Mouse (Mus musculus): ENCODE results near the gene Tra2b. TPM values are rescaled to one million over a fixed set of nuclear protein-coding genes. Genes with fewer than 3 reads are reported as not detected.

Gene Tra2b
- polyA plus RNA-seq, 1 experiment from 2014 or later = 220 TPM

Other genes with a start within 250 kb of the Tra2b start
- 15.5 and 30.4 TPM in 2 replicates for gene Igf2bp2, start 102.7 kb downstream of the Tra2b start, polyA plus RNA-seq (2015; fragmentation: Nextera tagmentation; extraction: Ambion mirVana)
- gene Etv5, start 173.7 kb upstream of the Tra2b start, polyA plus RNA-seq (2015; fragmentation: Nextera tagmentation; extraction: Ambion mirVana) = 22.3 and 24.6 TPM in 2 replicates